Mouse (Mus musculus) midbrain, embryonic 11.5 days (tissue): Measurements from ENCODE around the gene Galnt2. TPM values are rescaled to one million over a fixed set of nuclear protein-coding genes. Genes with fewer than 3 reads are reported as not detected.

Experiments
- ATAC-seq: fragments of 200-750 bp; cut with Nextera tagmentation; 2 replicates; pipeline ENCODE4 v1.8.0; 2017; ENCODE audit warnings: moderate TSS enrichment, moderate library complexity; ENCODE audit not compliant: low FRiP score
- DNase-seq: peaks from one replicate; pipeline ENCODE4 v3.0.0; 2015; ENCODE audit warnings: low spot score; ENCODE audit errors: missing footprints
- H3K27ac ChIP-seq: fragments of 300-500 bp; sonication (generic); 2 replicates; pipeline ENCODE4 v1.5.1; 2014; ENCODE audit warnings: low read depth, low read length
- H3K27me3 ChIP-seq: fragments of 300-500 bp; sonication (generic); 2 replicates; pipeline ENCODE4 v1.6.1; 2014; ENCODE audit warnings: mild to moderate bottlenecking, low read length, moderate library complexity, mixed read lengths; ENCODE audit not compliant: control insufficient read depth, insufficient read depth
- H3K36me3 ChIP-seq: fragments of 300-500 bp; sonication (generic); 2 replicates; pipeline ENCODE4 v1.6.1; 2014; ENCODE audit warnings: mild to moderate bottlenecking, low read length, moderate library complexity, mixed read lengths; ENCODE audit not compliant: control insufficient read depth, insufficient read depth
- H3K4me1 ChIP-seq: fragments of 300-500 bp; sonication (generic); 2 replicates; pipeline ENCODE4 v1.6.1; 2014; ENCODE audit warnings: low read length; ENCODE audit not compliant: control insufficient read depth, insufficient read depth
- H3K4me2 ChIP-seq: fragments of 300-500 bp; sonication (generic); 2 replicates; pipeline ENCODE4 v1.6.1; 2014; ENCODE audit warnings: mild to moderate bottlenecking, moderate library complexity
- H3K4me3 ChIP-seq: fragments of 300-500 bp; sonication (generic); 2 replicates; pipeline ENCODE4 v1.5.1; 2014; ENCODE audit warnings: low read depth, low read length
- H3K9ac ChIP-seq: fragments of 300-500 bp; sonication (generic); 2 replicates; pipeline ENCODE4 v1.6.1; 2014; ENCODE audit warnings: low read length
- H3K9me3 ChIP-seq: fragments of 300-500 bp; sonication (generic); 2 replicates; pipeline ENCODE4 v1.6.1; 2016; ENCODE audit warnings: low read length; ENCODE audit not compliant: control insufficient read depth
- WGBS: fragments of 180-500 bp; shearing (Covaris S2); extraction: QIAGEN DNeasy Blood & Tissue Kit; methylation state at CpG from one replicate; pipeline ENCODE4 v1.1.7; 2014; 5-methylcytosine and 5-hydroxymethylcytosine counted together
- polyA plus RNA-seq: library from polyadenylated mRNA; unstranded; fragments of >200 nt; fragmentation: Nextera tagmentation; extraction: Ambion mirVana; gene quantifications from 2 replicates; pipeline ENCODE4 v1.2.1, GENCODE M21; 2014

Gene Galnt2
- polyA plus RNA-seq, 1 experiment from 2014 or later = 76.6 TPM

- no peak for ATAC-seq
- Histone ChIP-seq H3K4me3 (no peak overlapping the region), H3K27me3 (no peaks in the 10 kb centered on the region), H3K9me3 (no peaks in the 10 kb centered on the region), H3K27ac (peak overlapping the region; percentile 33), H3K4me1 (peaks cover 61% of the 10 kb centered on the region), H3K9ac (peak overlapping the region; percentile 28; the same call in 1 of the 2 replicates), H3K36me3 (no peaks in the 10 kb centered on the region), H3K4me2 (no peak overlapping the region)
- 74% methylated on average over 11 of the region's 11 CpGs for WGBS
- no peak for DNase-seq
Observed at GRCm38 (mm10) chr8:124281700-124282541, 50.7 kb downstream of the Galnt2 start.

GRCm38 (mm10) chr8:124282878-124283630, 51.9 kb downstream of the Galnt2 start:
- no peak overlapping the region for H3K9ac ChIP-seq
- H3K27ac ChIP-seq = peak overlapping the region; percentile 96
- H3K9me3 ChIP-seq = no peaks in the 10 kb centered on the region
- peaks cover 63% of the 10 kb centered on the region for H3K4me1 ChIP-seq
- no peaks in the 10 kb centered on the region for H3K36me3 ChIP-seq
- ATAC-seq (no peak), DNase-seq (no peak)
- H3K27me3 ChIP-seq = no peaks in the 10 kb centered on the region
- H3K4me3 ChIP-seq = no peak overlapping the region
- no peak overlapping the region for H3K4me2 ChIP-seq
- WGBS = 77% methylated on average over 12 of the region's 12 CpGs

GRCm38 (mm10) chr8:124283644-124284332, 52.6 kb downstream of the Galnt2 start:
- Histone ChIP-seq H3K27ac (peak overlapping the region; percentile 96), H3K4me3 (no peak overlapping the region), H3K9me3 (no peaks in the 10 kb centered on the region), H3K27me3 (no peaks in the 10 kb centered on the region), H3K9ac (peak overlapping the region; percentile 20; the same call in 1 of the 2 replicates), H3K4me2 (no peak overlapping the region), H3K4me1 (peaks cover 61% of the 10 kb centered on the region), H3K36me3 (no peaks in the 10 kb centered on the region)
- 23% methylated on average over 11 of the region's 11 CpGs for WGBS
- DNase-seq (peak; percentile 92), ATAC-seq (peak; percentile 8)

- 5% methylated on average over 6 of the region's 6 CpGs for WGBS
- no peaks in the 10 kb centered on the region for H3K9me3 ChIP-seq
- no peaks in the 10 kb centered on the region for H3K36me3 ChIP-seq
- DNase-seq (peak; percentile 96), ATAC-seq (peak; percentile 93)
- H3K4me2 ChIP-seq = no peak overlapping the region; the same call in 1 of the 2 replicates
- peak overlapping the region; percentile 20; the same call in 1 of the 2 replicates for H3K9ac ChIP-seq
- H3K27me3 ChIP-seq = no peaks in the 10 kb centered on the region
- H3K4me3 ChIP-seq = no peak overlapping the region
- H3K27ac ChIP-seq = peak overlapping the region; percentile 96
- H3K4me1 ChIP-seq = peaks cover 61% of the 10 kb centered on the region
Observed at GRCm38 (mm10) chr8:124284333-124284711, 53.1 kb downstream of the Galnt2 start.

- DNase-seq (peak; percentile 91), ATAC-seq (peak; percentile 1)
- Histone ChIP-seq H3K9ac (peak overlapping the region; percentile 47), H3K9me3 (no peaks in the 10 kb centered on the region), H3K36me3 (no peaks in the 10 kb centered on the region), H3K4me1 (peaks cover 61% of the 10 kb centered on the region), H3K4me3 (no peak overlapping the region), H3K4me2 (peak overlapping the region; percentile 10; the same call in 1 of the 2 replicates), H3K27ac (peak overlapping the region; percentile 96), H3K27me3 (no peaks in the 10 kb centered on the region)
- 20% methylated on average over 9 of the region's 9 CpGs for WGBS
Observed at GRCm38 (mm10) chr8:124284984-124285576, 53.9 kb downstream of the Galnt2 start.

GRCm38 (mm10) chr8:124286461-124287124, 55.4 kb downstream of the Galnt2 start:
- Histone ChIP-seq H3K36me3 (no peaks in the 10 kb centered on the region), H3K9me3 (no peaks in the 10 kb centered on the region), H3K9ac (peak overlapping the region; percentile 41; the same call in 1 of the 2 replicates), H3K27ac (peak overlapping the region; percentile 96), H3K4me1 (peaks cover 56% of the 10 kb centered on the region), H3K4me2 (no peak overlapping the region), H3K27me3 (no peaks in the 10 kb centered on the region), H3K4me3 (no peak overlapping the region)
- DNase-seq (peak; percentile 89), ATAC-seq (peak; percentile 22)
- WGBS = 61% methylated on average over 4 of the region's 4 CpGs

GRCm38 (mm10) chr8:124288215-124288864, 57.1 kb downstream of the Galnt2 start:
- no peak overlapping the region for H3K27ac ChIP-seq
- DNase-seq = no peak
- H3K4me1 ChIP-seq = peaks cover 40% of the 10 kb centered on the region

More at GRCm38 (mm10) chr8:124288215-124288864, 57.1 kb downstream of the Galnt2 start:
- ATAC-seq = no peak
- no peak overlapping the region for H3K4me2 ChIP-seq
- H3K27me3 ChIP-seq = no peaks in the 10 kb centered on the region
- no peaks in the 10 kb centered on the region for H3K9me3 ChIP-seq
- H3K9ac ChIP-seq = no peak overlapping the region
- H3K4me3 ChIP-seq = no peak overlapping the region
- 93% methylated on average over 4 of the region's 4 CpGs for WGBS
- H3K36me3 ChIP-seq = no peaks in the 10 kb centered on the region
